Comparison of ENCODE assay signal across 14 mouse cellular contexts in genomic region chr12:98255373-98255995, GRCm38 (mm10). TPM values are rescaled to one million over a fixed set of nuclear protein-coding genes. Genes with fewer than 3 reads are reported as not detected.
DNase-seq lines count a peak whose midpoint lies in the region; ATAC-seq and TF ChIP-seq lines count a peak whose summit lies in the region.
"Had no signal": no experiment of that assay in that cellular context is flagged by ENCODE, and none has a peak within 500 bp of the region (broad histone marks: within the 10 kb centered on the region; RNA-seq: fewer than 3 reads in every experiment).

No protein-coding gene starts in this region.

- no peak for TF ChIP-seq POLR2A in testis, adult 2 months (IDR thresholded peaks at IDR 0.05; ENCODE audit: control insufficient read depth, low read depth, low read length)

- no peak for DNase-seq in testis, postnatal 14 days (ENCODE audit: low spot score)
- peak; percentile 50 for DNase-seq in lung, postnatal 25 days (ENCODE audit: low spot score)
- DNase-seq in heart, embryonic 10.5 days (ENCODE audit: low spot score), result no peak
- no peak for DNase-seq in thymus, postnatal 25 days
- no peak for DNase-seq in adrenal gland, postnatal 14 days
- DNase-seq: cerebellum, adult 11-12 months; embryo, embryonic 11 days; heart, postnatal 10 days; midbrain, embryonic 14.5 days had no signal

- no peak for ATAC-seq in kidney, embryonic 16.5 days (ENCODE audit: low FRiP score, low TSS enrichment)
- ATAC-seq: forebrain, embryonic 16.5 days had no signal

- H3K4me2 ChIP-seq in kidney, embryonic 16.5 days (replicated peaks; ENCODE audit: low read depth, low read length), result no peak overlapping the region
- H3K4me2 ChIP-seq: neural tube, embryonic 12.5 days had no signal

- no peaks in the 10 kb centered on the region for H3K9me3 ChIP-seq in kidney, embryonic 16.5 days (ENCODE audit: low read length)
- H3K9me3 ChIP-seq in heart, embryonic 10.5 days, result no peaks in the 10 kb centered on the region
- H3K9me3 ChIP-seq: neural tube, embryonic 12.5 days had no signal

- TF ChIP-seq CTCF in testis, adult 2 months (IDR thresholded peaks at IDR 0.05; ENCODE audit: control insufficient read depth, insufficient read depth, insufficient replicate concordance, low read depth, low read length), result no peak

- H3K4me1 ChIP-seq in testis, adult 2 months (ENCODE audit: control insufficient read depth, insufficient read depth, low read length), result no peaks in the 10 kb centered on the region
- 0 out of 2 replicates have a peak, but pooled peaks cover 5% of the 10 kb centered on the region for H3K4me1 ChIP-seq in kidney, embryonic 16.5 days (ENCODE audit: insufficient read depth, low read length)
- H3K4me1 ChIP-seq in heart, embryonic 10.5 days, result peaks cover 4% of the 10 kb centered on the region
- H3K4me1 ChIP-seq: neural tube, embryonic 12.5 days had no signal

- H3K9ac ChIP-seq in kidney, embryonic 16.5 days (replicated peaks; ENCODE audit: low read length), result no peak overlapping the region
- H3K9ac ChIP-seq: liver, embryonic 14.5 days; neural tube, embryonic 12.5 days had no signal

- H3K4me3 ChIP-seq in testis, adult 2 months (ENCODE audit: control insufficient read depth, low read depth, low read length), result peak overlapping the region; percentile 55
- no peak overlapping the region for H3K4me3 ChIP-seq in kidney, embryonic 16.5 days (ENCODE audit: low read length)
- no peak overlapping the region for H3K4me3 ChIP-seq in heart, embryonic 10.5 days
- H3K4me3 ChIP-seq: neural tube, embryonic 12.5 days had no signal

- H3K27me3 ChIP-seq in testis, adult 2 months (ENCODE audit: control insufficient read depth, insufficient read depth, low read length), result no peaks in the 10 kb centered on the region
- H3K27me3 ChIP-seq in kidney, embryonic 16.5 days (ENCODE audit: insufficient read depth, low read length), result no peaks in the 10 kb centered on the region
- no peaks in the 10 kb centered on the region for H3K27me3 ChIP-seq in heart, embryonic 10.5 days (ENCODE audit: insufficient read depth, poor library complexity, severe bottlenecking)
- H3K27me3 ChIP-seq: neural tube, embryonic 12.5 days had no signal

- WGBS in kidney, embryonic 16.5 days, result 77% methylated on average over 13 of the region's 13 CpGs
- WGBS in heart, embryonic 10.5 days, result 79% methylated on average over 13 of the region's 13 CpGs

- H3K27ac ChIP-seq in testis, adult 2 months (ENCODE audit: control insufficient read depth, insufficient read depth, low read depth, low read length), result no peak overlapping the region
- 0 out of 2 replicates have a peak overlapping the region, but pooled peaks have one; percentile 1 for H3K27ac ChIP-seq in kidney, embryonic 16.5 days (ENCODE audit: low read length)
- no peak overlapping the region for H3K27ac ChIP-seq in heart, embryonic 10.5 days
- H3K27ac ChIP-seq: liver, embryonic 14.5 days; neural tube, embryonic 12.5 days had no signal

- peaks cover 3% of the 10 kb centered on the region for H3K36me3 ChIP-seq in testis, adult 2 months (ENCODE audit: control insufficient read depth, insufficient read depth, low read length)
- 0 out of 2 replicates have a peak, but pooled peaks cover 3% of the 10 kb centered on the region for H3K36me3 ChIP-seq in kidney, embryonic 16.5 days (ENCODE audit: insufficient read depth, low read length)
- peaks cover 10% of the 10 kb centered on the region for H3K36me3 ChIP-seq in heart, embryonic 10.5 days

RNA-seq across cellular contexts. Expression of gene Galc, which starts 3.8 kb away (rescaled TPM):
- 28.0 and 38.2 TPM in 2 replicates for polyA plus RNA-seq in testis, adult 2 months (2012; rRNA removed)
- polyA plus RNA-seq in kidney, embryonic 16.5 days (2015; fragmentation: Nextera tagmentation; extraction: Ambion mirVana), result 14.6 and 16.1 TPM in 2 replicates
- polyA plus RNA-seq in heart, embryonic 10.5 days (2016; fragmentation: Nextera tagmentation; extraction: Ambion mirVana), result 9.7 and 11.2 TPM in 2 replicates
- total RNA-seq in adrenal gland, postnatal 14 days (2021), result 15.8 and 20.8 TPM in 2 replicates

RNA-seq across cellular contexts. Expression of gene Gpr65, which starts 13.0 kb away (rescaled TPM):
- 1.4 TPM in 2 replicates for polyA plus RNA-seq in testis, adult 2 months (2012; rRNA removed)
- 1.2 and 1.5 TPM in 2 replicates for polyA plus RNA-seq in kidney, embryonic 16.5 days (2015; fragmentation: Nextera tagmentation; extraction: Ambion mirVana)
- polyA plus RNA-seq in heart, embryonic 10.5 days (2016; fragmentation: Nextera tagmentation; extraction: Ambion mirVana), result 0.11 and 0.34 TPM in 2 replicates
- 0.59 and 2.2 TPM in 2 replicates for total RNA-seq in adrenal gland, postnatal 14 days (2021)
- polyA plus RNA-seq: forebrain, embryonic 16.5 days had no signal
